Comparison of ENCODE assay signal across 8 mouse cellular contexts in the genomic region with DNA sequence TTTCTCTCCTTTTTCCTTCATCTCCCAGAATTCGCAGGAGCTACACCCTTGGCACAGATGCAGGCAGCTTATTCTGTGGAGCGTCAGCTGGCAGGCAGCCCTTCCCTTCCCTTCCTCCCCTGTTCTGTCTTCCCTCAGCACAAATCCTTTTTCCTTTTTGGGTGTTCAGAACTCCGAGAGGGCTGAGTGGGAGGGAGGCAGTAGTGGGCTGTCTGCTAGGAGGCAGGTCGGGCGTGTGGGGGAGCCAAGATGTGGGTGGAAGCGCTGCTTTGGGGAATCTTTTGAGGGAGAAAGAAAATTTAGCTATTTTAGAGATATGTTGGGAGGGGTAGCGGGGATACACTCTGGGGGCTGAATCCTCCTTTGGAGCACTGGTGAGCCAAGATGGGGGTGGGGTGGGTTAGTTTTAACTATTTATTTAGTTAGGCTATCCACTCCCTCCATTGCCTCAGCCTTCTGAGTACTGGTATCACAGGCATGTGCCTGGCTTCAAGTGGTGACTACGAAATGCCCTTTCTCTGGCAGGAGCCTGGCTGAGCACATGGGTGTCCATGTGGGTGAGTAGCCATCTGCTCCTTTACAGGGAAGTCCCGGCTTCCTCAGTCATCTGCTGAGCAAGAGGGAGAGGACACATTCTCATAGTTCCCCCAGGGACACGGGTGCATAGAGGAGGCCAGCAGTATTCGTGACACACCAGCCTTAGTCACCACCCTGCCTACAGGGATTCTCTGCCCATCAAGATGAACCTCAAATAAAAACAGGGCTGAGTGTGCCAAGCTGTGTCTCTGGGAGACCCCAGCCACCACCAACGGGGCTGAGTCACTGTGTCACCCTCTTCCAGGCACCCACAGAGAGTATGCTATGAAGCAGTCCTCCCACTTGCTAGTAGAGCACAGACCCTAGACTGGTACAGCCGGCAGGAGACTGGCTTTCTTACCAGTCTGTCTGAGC. TPM values are rescaled to one million over a fixed set of nuclear protein-coding genes. Genes with fewer than 3 reads are reported as not detected.
A peak's percentile ranks its signal among the peaks of the same experiment; 100 is the strongest.
DNase-seq lines count a peak whose midpoint lies in the region; ATAC-seq and TF ChIP-seq lines count a peak whose summit lies in the region.

No protein-coding gene starts in this region.

- H3K4me3 ChIP-seq in liver, embryonic 11.5 days (ENCODE audit: low read depth, low read length): no peak overlapping the region
- H3K4me3 ChIP-seq in embryonic fibroblast, embryonic 13.5 days (ENCODE audit: insufficient read depth, low read length): no peak overlapping the region
- H3K4me3 ChIP-seq in heart, embryonic 12.5 days: no peak overlapping the region
- H3K4me3 ChIP-seq in layer of hippocampus, adult 2 months: peak overlapping the region; percentile 11; the same call in 1 of the 2 replicates

- H3K9ac ChIP-seq in liver, embryonic 11.5 days (ENCODE audit: low read depth, low read length): no peak overlapping the region
- H3K9ac ChIP-seq in heart, embryonic 12.5 days: peak overlapping the region; percentile 33; the same call in 1 of the 2 replicates

- H3K9me3 ChIP-seq in liver, embryonic 11.5 days (ENCODE audit: control insufficient read depth, low read length): no peaks in the 10 kb centered on the region
- H3K9me3 ChIP-seq in heart, embryonic 12.5 days (replicated peaks): no peaks in the 10 kb centered on the region

- ATAC-seq in liver, embryonic 11.5 days (replicated peaks; ENCODE audit: low FRiP score): no peak
- peak; percentile 77 for ATAC-seq in heart, embryonic 12.5 days (ENCODE audit: insufficient number of reproducible peaks, low FRiP score)

- TF ChIP-seq POLR2A in embryonic fibroblast, embryonic 13.5 days (IDR thresholded peaks at IDR 0.05; ENCODE audit: low read depth, low read length): 0 out of 2 replicates have a peak, but pooled peaks have one; percentile 13

- H3K27me3 ChIP-seq in liver, embryonic 11.5 days (replicated peaks; ENCODE audit: control insufficient read depth, insufficient read depth, low read length): no peaks in the 10 kb centered on the region
- H3K27me3 ChIP-seq in heart, embryonic 12.5 days (replicated peaks): no peaks in the 10 kb centered on the region

- WGBS in liver, embryonic 11.5 days: 57% methylated on average over 13 of the region's 13 CpGs
- WGBS in heart, embryonic 12.5 days: 34% methylated on average over 13 of the region's 13 CpGs

- no peak overlapping the region for H3K27ac ChIP-seq in liver, embryonic 11.5 days (ENCODE audit: low read depth, low read length)
- H3K27ac ChIP-seq in embryonic fibroblast, embryonic 13.5 days (ENCODE audit: insufficient read depth, low read length): peak overlapping the region; percentile 79
- H3K27ac ChIP-seq in heart, embryonic 12.5 days (ENCODE audit: poor library complexity, severe bottlenecking): peak overlapping the region; percentile 19; the same call in 1 of the 2 replicates
- peak overlapping the region; percentile 78 for H3K27ac ChIP-seq in layer of hippocampus, adult 2 months

- no peak for TF ChIP-seq CTCF in embryonic fibroblast, embryonic 13.5 days (IDR thresholded peaks at IDR 0.05; ENCODE audit: borderline replicate concordance, insufficient read depth, low read length)
- no peak for TF ChIP-seq CTCF in layer of hippocampus, adult 2 months (conservative IDR thresholded peaks at IDR 0.05)

- no peaks in the 10 kb centered on the region for H3K4me1 ChIP-seq in liver, embryonic 11.5 days (replicated peaks; ENCODE audit: control insufficient read depth, insufficient read depth, low read length)
- H3K4me1 ChIP-seq in embryonic fibroblast, embryonic 13.5 days (ENCODE audit: control insufficient read depth, insufficient read depth, low read length): peaks cover 6% of the 10 kb centered on the region; the same call in 1 of the 2 replicates
- peaks cover 16% of the 10 kb centered on the region for H3K4me1 ChIP-seq in heart, embryonic 12.5 days (replicated peaks)

- no peak overlapping the region for H3K4me2 ChIP-seq in liver, embryonic 11.5 days
- peak overlapping the region; percentile 40 for H3K4me2 ChIP-seq in heart, embryonic 12.5 days

- H3K36me3 ChIP-seq in liver, embryonic 11.5 days (ENCODE audit: control insufficient read depth, insufficient read depth, low read length): no peaks in the 10 kb centered on the region
- H3K36me3 ChIP-seq in heart, embryonic 12.5 days: no peaks in the 10 kb centered on the region

- peak; percentile 38 for DNase-seq in liver
- DNase-seq in liver, embryonic 11.5 days (ENCODE audit: low spot score): no peak
- peak; percentile 72 to 92 for DNase-seq in layer of hippocampus, adult 2 months (ENCODE audit: low spot score in 2 of 2)
- DNase-seq in lung, postnatal 36 days: peak; percentile 80
- peak; percentile 84 for DNase-seq in testis, postnatal 14 days (ENCODE audit: low spot score)
- no peak for DNase-seq in T-cell, adult 2 months (ENCODE audit: low spot score)

RNA-seq across cellular contexts. Expression of gene Arl4d, which starts 22.3 kb away (rescaled TPM):
- 3.6 and 3.9 TPM in 2 replicates for polyA plus RNA-seq in liver, embryonic 11.5 days (2014; fragmentation: Nextera tagmentation; extraction: Ambion mirVana)
- polyA plus RNA-seq in embryonic fibroblast, embryonic 13.5 days (2011; ENCODE audit: insufficient read length, low read depth, missing spikeins): 4.1 and 6.5 TPM in 2 replicates
- polyA plus RNA-seq in heart, embryonic 12.5 days (2016; fragmentation: Nextera tagmentation; extraction: Ambion mirVana): 10.0 and 10.3 TPM in 2 replicates
- 10 to 100 TPM; 10.6 to 16.0 TPM for total RNA-seq in layer of hippocampus, adult 2 months (2021)

RNA-seq across cellular contexts. Expression of gene Dhx8, which starts 45.1 kb away (rescaled TPM):
- polyA plus RNA-seq in liver, embryonic 11.5 days (2014; fragmentation: Nextera tagmentation; extraction: Ambion mirVana): 37.6 and 38.8 TPM in 2 replicates
- polyA plus RNA-seq in embryonic fibroblast, embryonic 13.5 days (2011; ENCODE audit: insufficient read length, low read depth, missing spikeins): 27.1 and 29.4 TPM in 2 replicates
- 25.8 and 26.5 TPM in 2 replicates for polyA plus RNA-seq in heart, embryonic 12.5 days (2016; fragmentation: Nextera tagmentation; extraction: Ambion mirVana)
- total RNA-seq in layer of hippocampus, adult 2 months (2021): 10 to 100 TPM; 33.2 to 38.4 TPM

Comparison
In these comparisons a context has a peak if more than half of its experiments do, and no peak if none do; other contexts are left out.
1. DNase-seq: peak in liver (single experiment), layer of hippocampus, adult 2 months (2 of 2), lung, postnatal 36 days (single experiment) and testis, postnatal 14 days (single experiment); none in liver, embryonic 11.5 days (single experiment) and T-cell, adult 2 months (single experiment).